Mouse (Mus musculus) mammary gland, adult 2 months (tissue): ENCODE measurements around the gene Slc35f5. TPM values are rescaled to one million over a fixed set of nuclear protein-coding genes. Genes with fewer than 3 reads are reported as not detected.

ENCODE experiments used
- polyA plus RNA-seq: library from polyadenylated mRNA; depleted of rRNA; stranded (reverse); fragments of >200 nt; gene quantifications from 2 replicates; pipeline ENCODE4 v1.2.3, GENCODE M21; 2012; ENCODE audit warnings: low replicate concordance; rRNA removed

The Slc35f5 gene
- 13.4 and 34.4 TPM in 2 replicates for polyA plus RNA-seq

GRCm38 (mm10) chr1:125560259-125561192 lies at the start of gene Slc35f5:
TSS of gene Slc35f5 (plus strand) at chr1:125560595.

Other genes starting within 250 kb of the Slc35f5 start
- 50.1 and 74.9 TPM in 2 replicates for gene Actr3, start 124.9 kb upstream of the Slc35f5 start, polyA plus RNA-seq
- gene Gpr39, start 116.4 kb downstream of the Slc35f5 start, polyA plus RNA-seq, result 0.54 and 0.78 TPM in 2 replicates